Mouse (Mus musculus) retina, postnatal 7 days (tissue): ENCODE measurements around the gene Olfr726.

Source experiments
- DNase-seq: peaks from one replicate; pipeline ENCODE4 v3.0.0-alpha.2; 2012; ENCODE audit warnings: low read depth, low spot score

The Olfr726 gene

DNA sequence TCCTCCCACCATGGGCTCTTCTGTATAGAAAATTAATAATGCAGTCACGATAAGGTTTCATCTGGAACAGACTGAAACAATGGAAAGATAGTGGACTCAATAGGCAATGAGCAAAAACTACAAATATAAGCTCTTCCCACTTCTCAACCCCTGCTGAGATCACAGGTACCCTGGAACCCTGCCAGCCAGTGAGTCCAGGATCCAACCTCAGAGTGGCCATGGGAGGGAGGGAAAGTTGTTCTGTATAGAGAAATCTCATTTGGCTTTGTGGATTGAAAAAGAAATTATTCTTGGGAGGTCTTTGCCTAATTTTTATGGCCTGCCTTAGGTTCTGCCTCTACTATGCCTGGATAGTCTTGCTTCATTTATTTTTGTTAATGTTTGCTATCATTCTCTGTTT, at the start of gene Olfr726:
Gene Olfr726, minus strand, starts transcription at position 101 of the 400 bp plus-strand sequence.
- no peak for DNase-seq

DNA sequence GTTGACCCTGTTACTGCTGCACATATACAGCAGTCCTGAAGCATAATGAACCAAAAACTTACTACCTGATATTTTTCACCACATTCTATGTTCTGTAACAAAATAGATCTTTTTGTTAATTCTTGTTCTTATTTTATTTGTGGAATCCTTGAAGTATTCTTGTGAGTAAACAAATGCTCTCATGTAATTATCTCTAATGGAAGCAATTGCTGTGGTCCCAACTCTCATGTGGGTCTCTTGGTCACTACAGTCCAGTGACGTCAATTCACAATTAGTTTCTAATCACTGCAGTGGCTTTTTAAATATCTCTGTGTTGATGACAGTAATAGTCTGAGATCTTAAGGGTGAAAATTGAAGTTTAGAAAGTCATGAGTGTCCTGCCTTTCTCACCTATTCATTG, 32.1 kb upstream of the Olfr726 start, which contains the start of gene Olfr727:
Gene Olfr727, plus strand, starts transcription at position 301 of the 400 bp plus-strand sequence.
- DNase-seq: no peak

GRCm38 (mm10) chr14:50062733-50063104, 28.0 kb downstream of the Olfr726 start:
- no peak for DNase-seq

GRCm38 (mm10) chr14:50061955-50062732, 28.6 kb downstream of the Olfr726 start:
- DNase-seq: peak; percentile 42

DNA sequence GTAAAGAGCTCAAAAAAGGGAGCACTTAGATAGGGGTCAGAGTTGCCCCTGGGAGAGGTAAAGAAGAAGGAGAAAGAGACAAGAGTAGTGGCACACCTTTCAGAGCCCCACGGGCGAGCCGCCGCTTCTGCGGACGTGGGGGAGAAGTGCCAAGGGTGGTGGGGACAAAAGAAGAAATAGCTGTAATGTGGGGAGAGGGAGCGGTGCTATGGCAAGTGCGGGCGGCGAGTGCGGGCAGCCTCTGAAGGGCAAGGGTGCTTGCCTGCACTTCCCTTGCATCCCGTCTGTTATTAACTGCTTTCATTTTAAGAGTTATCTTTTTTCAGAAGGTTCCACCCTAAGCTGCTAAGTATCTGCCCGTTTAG, 29.2 kb downstream of the Olfr726 start:
- no peak for DNase-seq

DNA sequence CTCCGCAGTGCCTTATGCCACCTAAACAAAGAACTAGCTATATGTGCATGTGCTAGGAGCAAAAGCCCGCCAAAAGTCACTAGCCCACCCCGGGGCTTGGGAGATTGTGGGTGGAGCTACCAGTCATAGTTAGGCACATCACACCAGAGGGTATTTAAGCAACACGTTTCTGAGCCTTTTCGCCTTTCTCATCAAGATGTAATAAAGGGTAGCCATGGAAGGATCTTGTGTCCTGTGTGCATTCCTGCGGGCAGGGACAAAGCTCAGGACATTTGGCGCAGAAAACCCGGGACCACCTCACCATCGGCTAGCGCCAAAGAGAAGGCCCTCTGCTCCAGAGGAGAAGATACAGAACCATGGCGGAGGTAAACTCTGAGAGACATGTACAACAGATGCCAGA, 29.6 kb downstream of the Olfr726 start:
- no peak for DNase-seq

DNA sequence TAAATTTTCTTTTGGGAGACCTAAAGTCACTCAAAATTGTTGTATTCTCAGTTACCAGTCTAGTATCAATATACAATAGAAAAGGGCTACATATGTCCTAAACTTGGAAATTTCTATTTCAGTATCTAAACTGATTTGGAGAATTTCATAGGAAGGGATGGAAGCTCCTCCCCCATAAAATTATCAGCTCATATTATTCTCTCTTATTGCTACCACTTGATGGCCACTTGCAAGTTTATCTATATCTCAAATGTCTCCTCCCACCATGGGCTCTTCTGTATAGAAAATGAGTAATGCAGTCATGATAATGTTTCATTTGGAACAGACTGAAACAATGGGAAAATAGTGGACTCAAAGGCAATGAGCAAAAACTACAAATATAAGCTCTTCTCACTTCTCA, 50.5 kb downstream of the Olfr726 start, which contains the start of gene Olfr725:
Gene Olfr725, minus strand, starts transcription at position 101 of the 400 bp plus-strand sequence.
- DNase-seq: no peak
